Mouse (Mus musculus) C2C12 (cell line): ENCODE measurements at regions not wholly inside any gene's neighbourhood (a gene's known extent, or its start where the extent isn't known, plus 50 kb on each side); places are given as distances from the start of the nearest gene placed in this dataset.

Source experiments
- CEBPB ChIP-seq: IDR thresholded peaks from one replicate; pipeline ENCODE4 v1.6.1; 2011; ENCODE audit warnings: low read depth, mild to moderate bottlenecking, control low read depth, moderate library complexity
- CTCF ChIP-seq: IDR thresholded peaks from one replicate; pipeline ENCODE4 v1.5.1; 2011; ENCODE audit not compliant: control insufficient read depth, insufficient read depth, insufficient read length
- MYOG ChIP-seq: IDR thresholded peaks from one replicate; pipeline ENCODE4 v1.6.1; 2011; ENCODE audit not compliant: control insufficient read depth, insufficient read length; ENCODE audit errors: extremely low read depth
- USF1 ChIP-seq: IDR thresholded peaks from one replicate; pipeline ENCODE4 v1.6.1; 2011; ENCODE audit warnings: low read depth, mild to moderate bottlenecking, control low read depth, moderate library complexity

- no peak for TF ChIP-seq CTCF
- no peak for TF ChIP-seq CEBPB
- TF ChIP-seq MYOG, result no peak
- no peak for TF ChIP-seq USF1
Observed at GRCm38 (mm10) chr11:24370861-24371686, 293.2 kb downstream of the Bcl11a start.
